Mouse (Mus musculus): ENCODE measurements at regions not wholly inside any gene's neighbourhood (a gene's known extent, or its start where the extent isn't known, plus 50 kb on each side); places are given as distances from the start of the nearest gene placed in this dataset.

GRCm38 (mm10) chr13:37151835-37152516 is 101.9 kb upstream of the F13a1 start:
- H3K27me3 ChIP-seq (ENCODE audit: insufficient read depth, low read length), result no peaks in the 10 kb centered on the region
- H3K36me3 ChIP-seq (ENCODE audit: insufficient read depth, low read length), result no peaks in the 10 kb centered on the region
- H3K4me1 ChIP-seq (ENCODE audit: insufficient read depth, low read length), result no peaks in the 10 kb centered on the region
- no peak for ATAC-seq (ENCODE audit: low FRiP score, low TSS enrichment)
- H3K27ac ChIP-seq (ENCODE audit: low read length), result no peak overlapping the region
- H3K9ac ChIP-seq (replicated peaks; ENCODE audit: low read length), result no peak overlapping the region
- no peak overlapping the region for H3K4me2 ChIP-seq (replicated peaks; ENCODE audit: low read depth, low read length)
- WGBS, result 72% methylated on average over 4 of the region's 4 CpGs
- no peaks in the 10 kb centered on the region for H3K9me3 ChIP-seq (ENCODE audit: low read length)
- no peak overlapping the region for H3K4me3 ChIP-seq (ENCODE audit: low read length)

- H3K27me3 ChIP-seq (ENCODE audit: insufficient read depth, low read length), result no peaks in the 10 kb centered on the region
- H3K27ac ChIP-seq (ENCODE audit: low read length), result no peak overlapping the region
- no peak overlapping the region for H3K4me2 ChIP-seq (replicated peaks; ENCODE audit: low read depth, low read length)
- ATAC-seq (ENCODE audit: low FRiP score, low TSS enrichment), result no peak
- WGBS, result 92% methylated on average over 1 of the region's 1 CpGs
- no peak overlapping the region for H3K9ac ChIP-seq (replicated peaks; ENCODE audit: low read length)
- no peaks in the 10 kb centered on the region for H3K36me3 ChIP-seq (ENCODE audit: insufficient read depth, low read length)
- no peaks in the 10 kb centered on the region for H3K4me1 ChIP-seq (ENCODE audit: insufficient read depth, low read length)
- no peak overlapping the region for H3K4me3 ChIP-seq (ENCODE audit: low read length)
- H3K9me3 ChIP-seq (ENCODE audit: low read length), result no peaks in the 10 kb centered on the region
These were observed 99.9 kb upstream of the F13a1 start for GRCm38 (mm10) chr13:37149961-37150360.

- Histone ChIP-seq H3K4me3 (ENCODE audit: low read length) (no peak overlapping the region), H3K4me1 (ENCODE audit: insufficient read depth, low read length) (no peaks in the 10 kb centered on the region), H3K36me3 (ENCODE audit: insufficient read depth, low read length) (no peaks in the 10 kb centered on the region), H3K9me3 (ENCODE audit: low read length) (no peaks in the 10 kb centered on the region), H3K27ac (ENCODE audit: low read length) (no peak overlapping the region), H3K9ac (replicated peaks; ENCODE audit: low read length) (no peak overlapping the region), H3K4me2 (replicated peaks; ENCODE audit: low read depth, low read length) (no peak overlapping the region), H3K27me3 (ENCODE audit: insufficient read depth, low read length) (no peaks in the 10 kb centered on the region)
- no peak for ATAC-seq (ENCODE audit: low FRiP score, low TSS enrichment)
- 80% methylated on average over 3 of the region's 3 CpGs for WGBS
These were observed 99.2 kb upstream of the F13a1 start for GRCm38 (mm10) chr13:37149066-37149781.

GRCm38 (mm10) chr13:37148627-37149026 is 98.6 kb upstream of the F13a1 start:
- Histone ChIP-seq H3K4me3 (ENCODE audit: low read length) (no peak overlapping the region), H3K9me3 (ENCODE audit: low read length) (no peaks in the 10 kb centered on the region), H3K27me3 (ENCODE audit: insufficient read depth, low read length) (no peaks in the 10 kb centered on the region), H3K27ac (ENCODE audit: low read length) (no peak overlapping the region), H3K9ac (replicated peaks; ENCODE audit: low read length) (no peak overlapping the region), H3K4me2 (replicated peaks; ENCODE audit: low read depth, low read length) (no peak overlapping the region), H3K4me1 (ENCODE audit: insufficient read depth, low read length) (no peaks in the 10 kb centered on the region), H3K36me3 (ENCODE audit: insufficient read depth, low read length) (no peaks in the 10 kb centered on the region)
- no peak for ATAC-seq (ENCODE audit: low FRiP score, low TSS enrichment)
- 92% methylated on average over 1 of the region's 1 CpGs for WGBS

- Histone ChIP-seq H3K4me2 (replicated peaks; ENCODE audit: low read depth, low read length) (no peak overlapping the region), H3K4me3 (ENCODE audit: low read length) (no peak overlapping the region), H3K4me1 (ENCODE audit: insufficient read depth, low read length) (no peaks in the 10 kb centered on the region), H3K9ac (replicated peaks; ENCODE audit: low read length) (no peak overlapping the region), H3K36me3 (ENCODE audit: insufficient read depth, low read length) (no peaks in the 10 kb centered on the region), H3K9me3 (ENCODE audit: low read length) (no peaks in the 10 kb centered on the region), H3K27me3 (ENCODE audit: insufficient read depth, low read length) (no peaks in the 10 kb centered on the region), H3K27ac (ENCODE audit: low read length) (no peak overlapping the region)
- ATAC-seq (ENCODE audit: low FRiP score, low TSS enrichment), result no peak
- 89% methylated on average over 8 of the region's 8 CpGs for WGBS
These were observed 97.7 kb upstream of the F13a1 start for GRCm38 (mm10) chr13:37147790-37148189.

GRCm38 (mm10) chr13:37142812-37143211 is 92.8 kb upstream of the F13a1 start:
- H3K9me3 ChIP-seq (ENCODE audit: low read length), result no peaks in the 10 kb centered on the region
- H3K4me1 ChIP-seq (ENCODE audit: insufficient read depth, low read length), result no peaks in the 10 kb centered on the region
- H3K27ac ChIP-seq (ENCODE audit: low read length), result no peak overlapping the region
- 87% methylated on average over 2 of the region's 2 CpGs for WGBS
- no peak overlapping the region for H3K4me2 ChIP-seq (replicated peaks; ENCODE audit: low read depth, low read length)
- ATAC-seq (ENCODE audit: low FRiP score, low TSS enrichment), result no peak
- H3K9ac ChIP-seq (replicated peaks; ENCODE audit: low read length), result no peak overlapping the region
- H3K36me3 ChIP-seq (ENCODE audit: insufficient read depth, low read length), result no peaks in the 10 kb centered on the region
- H3K4me3 ChIP-seq (ENCODE audit: low read length), result no peak overlapping the region
- H3K27me3 ChIP-seq (ENCODE audit: insufficient read depth, low read length), result no peaks in the 10 kb centered on the region

GRCm38 (mm10) chr13:37135115-37135514 is 85.1 kb upstream of the F13a1 start:
- Histone ChIP-seq H3K36me3 (ENCODE audit: insufficient read depth, low read length) (no peaks in the 10 kb centered on the region), H3K9ac (replicated peaks; ENCODE audit: low read length) (no peak overlapping the region), H3K27me3 (ENCODE audit: insufficient read depth, low read length) (no peaks in the 10 kb centered on the region), H3K4me2 (replicated peaks; ENCODE audit: low read depth, low read length) (no peak overlapping the region), H3K27ac (ENCODE audit: low read length) (no peak overlapping the region), H3K4me3 (ENCODE audit: low read length) (no peak overlapping the region), H3K9me3 (ENCODE audit: low read length) (no peaks in the 10 kb centered on the region), H3K4me1 (ENCODE audit: insufficient read depth, low read length) (no peaks in the 10 kb centered on the region)
- 78% methylated on average over 1 of the region's 1 CpGs for WGBS
- no peak for ATAC-seq (ENCODE audit: low FRiP score, low TSS enrichment)

- Histone ChIP-seq H3K36me3 (ENCODE audit: insufficient read depth, low read length) (no peaks in the 10 kb centered on the region), H3K27me3 (ENCODE audit: insufficient read depth, low read length) (no peaks in the 10 kb centered on the region), H3K4me1 (ENCODE audit: insufficient read depth, low read length) (no peaks in the 10 kb centered on the region), H3K9ac (replicated peaks; ENCODE audit: low read length) (no peak overlapping the region), H3K9me3 (ENCODE audit: low read length) (no peaks in the 10 kb centered on the region), H3K4me3 (ENCODE audit: low read length) (no peak overlapping the region), H3K27ac (ENCODE audit: low read length) (no peak overlapping the region), H3K4me2 (replicated peaks; ENCODE audit: low read depth, low read length) (no peak overlapping the region)
- 74% methylated on average over 2 of the region's 2 CpGs for WGBS
- no peak for ATAC-seq (ENCODE audit: low FRiP score, low TSS enrichment)
These were observed 84.5 kb upstream of the F13a1 start for GRCm38 (mm10) chr13:37134518-37134917.

- Histone ChIP-seq H3K9me3 (ENCODE audit: low read length) (no peaks in the 10 kb centered on the region), H3K4me2 (replicated peaks; ENCODE audit: low read depth, low read length) (no peak overlapping the region), H3K4me3 (ENCODE audit: low read length) (no peak overlapping the region), H3K9ac (replicated peaks; ENCODE audit: low read length) (no peak overlapping the region), H3K27ac (ENCODE audit: low read length) (no peak overlapping the region), H3K27me3 (ENCODE audit: insufficient read depth, low read length) (no peaks in the 10 kb centered on the region), H3K4me1 (ENCODE audit: insufficient read depth, low read length) (no peaks in the 10 kb centered on the region), H3K36me3 (ENCODE audit: insufficient read depth, low read length) (no peaks in the 10 kb centered on the region)
- no peak for ATAC-seq (ENCODE audit: low FRiP score, low TSS enrichment)
- WGBS, result 86% methylated on average over 10 of the region's 10 CpGs
These were observed 80.6 kb upstream of the F13a1 start for GRCm38 (mm10) chr13:37130637-37131036.

GRCm38 (mm10) chr13:37121602-37122001 is 71.6 kb upstream of the F13a1 start:
- no peak overlapping the region for H3K27ac ChIP-seq (ENCODE audit: low read length)
- 92% methylated on average over 4 of the region's 4 CpGs for WGBS
- H3K36me3 ChIP-seq (ENCODE audit: insufficient read depth, low read length), result no peaks in the 10 kb centered on the region
- H3K4me1 ChIP-seq (ENCODE audit: insufficient read depth, low read length), result no peaks in the 10 kb centered on the region
- ATAC-seq (ENCODE audit: low FRiP score, low TSS enrichment), result no peak
- no peak overlapping the region for H3K9ac ChIP-seq (replicated peaks; ENCODE audit: low read length)
- no peak overlapping the region for H3K4me3 ChIP-seq (ENCODE audit: low read length)
- no peak overlapping the region for H3K4me2 ChIP-seq (replicated peaks; ENCODE audit: low read depth, low read length)
- no peaks in the 10 kb centered on the region for H3K27me3 ChIP-seq (ENCODE audit: insufficient read depth, low read length)
- no peaks in the 10 kb centered on the region for H3K9me3 ChIP-seq (ENCODE audit: low read length)
